Mouse (Mus musculus): ENCODE data around the gene Gm1043.

- no peak for TF ChIP-seq CTCF (IDR thresholded peaks at IDR 0.05; ENCODE audit: low read depth, low read length)
- TF ChIP-seq POLR2A (IDR thresholded peaks at IDR 0.05; ENCODE audit: insufficient read depth, low read length), result no peak
These were observed 112.3 kb downstream of the Gm1043 start for GRCm38 (mm10) chr5:37197423-37197822.
